Mouse (Mus musculus) kidney, adult 2 months (tissue): ENCODE results near the gene Itpk1.

Experiments used
- CTCF ChIP-seq: fragments of 200-500 bp; conservative IDR thresholded peaks from 2 replicates; pipeline ENCODE4 v1.5.1; 2011; ENCODE audit warnings: low read depth, mild to moderate bottlenecking, control low read depth, low read length, moderate library complexity, mixed read lengths; ENCODE audit not compliant: insufficient read depth, insufficient read length
- POLR2A ChIP-seq: fragments of 200-500 bp; IDR thresholded peaks from one replicate; pipeline ENCODE4 v1.6.1; 2011; ENCODE audit warnings: low read depth, low read length, control low read depth

DNA sequence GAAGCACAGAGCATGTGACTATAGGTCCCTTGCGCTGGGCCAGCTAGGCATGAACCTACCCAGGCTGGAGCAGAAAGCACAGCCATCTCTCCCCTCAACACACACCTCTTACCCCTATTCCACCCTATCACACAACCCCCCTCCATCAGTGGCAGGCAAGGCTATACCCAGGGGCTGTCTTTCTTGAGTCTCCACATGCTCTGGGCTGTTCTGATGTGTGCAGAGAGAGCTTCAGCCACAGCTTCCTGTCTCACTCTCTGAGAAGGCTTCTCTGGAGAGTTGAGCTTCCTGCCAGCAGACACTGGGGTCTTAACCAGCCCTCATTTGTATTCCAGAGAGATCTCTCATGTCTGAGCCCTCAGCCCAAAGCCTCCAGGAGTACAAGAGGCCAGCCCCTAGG is 92.3 kb downstream of the Itpk1 start:
- no peak for TF ChIP-seq POLR2A
- no peak for TF ChIP-seq CTCF
